Mouse (Mus musculus): ENCODE data around the gene Trim71.

The Trim71 gene

DNA sequence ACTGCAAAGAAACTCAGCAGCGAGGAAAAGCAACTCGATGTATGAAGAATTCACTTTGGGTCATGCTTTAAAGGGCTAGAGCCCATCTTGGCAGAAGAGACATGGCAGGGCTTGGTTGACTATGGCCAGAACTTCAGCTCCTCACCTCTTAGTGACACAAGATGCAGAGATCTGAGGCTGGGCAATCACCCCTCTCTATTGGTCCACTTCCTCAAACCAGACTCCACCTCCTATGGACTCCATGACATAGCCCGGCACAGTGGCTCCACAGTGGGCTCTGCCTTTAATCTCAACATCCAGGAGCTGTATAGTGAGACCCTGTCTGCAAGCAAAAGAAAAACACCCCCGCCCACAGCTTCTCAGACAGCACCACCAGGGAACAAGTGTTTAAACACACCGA is 79.4 kb downstream of the Trim71 start:
- DNase-seq (ENCODE audit: low spot score): no peak

DNA sequence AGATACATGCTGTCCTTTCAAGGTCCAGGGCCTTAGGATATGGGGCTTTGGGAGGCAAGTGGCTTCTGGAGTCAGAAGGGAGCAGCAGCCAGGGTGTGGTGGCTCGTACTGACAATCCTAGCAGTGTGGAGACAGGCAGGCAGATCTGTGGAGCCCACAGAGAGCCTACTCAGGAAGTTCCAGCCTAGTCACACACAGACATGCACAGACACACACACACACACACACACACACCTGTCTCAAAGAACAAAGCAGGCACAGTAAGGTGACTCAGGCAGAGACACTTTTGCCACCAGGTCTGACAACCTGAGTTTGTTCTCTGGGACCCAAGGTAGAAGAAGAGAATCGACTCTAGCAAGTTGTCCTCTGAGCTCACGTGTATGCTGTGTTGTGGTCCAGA is 83.2 kb downstream of the Trim71 start:
- DNase-seq (ENCODE audit: low spot score): no peak

DNA sequence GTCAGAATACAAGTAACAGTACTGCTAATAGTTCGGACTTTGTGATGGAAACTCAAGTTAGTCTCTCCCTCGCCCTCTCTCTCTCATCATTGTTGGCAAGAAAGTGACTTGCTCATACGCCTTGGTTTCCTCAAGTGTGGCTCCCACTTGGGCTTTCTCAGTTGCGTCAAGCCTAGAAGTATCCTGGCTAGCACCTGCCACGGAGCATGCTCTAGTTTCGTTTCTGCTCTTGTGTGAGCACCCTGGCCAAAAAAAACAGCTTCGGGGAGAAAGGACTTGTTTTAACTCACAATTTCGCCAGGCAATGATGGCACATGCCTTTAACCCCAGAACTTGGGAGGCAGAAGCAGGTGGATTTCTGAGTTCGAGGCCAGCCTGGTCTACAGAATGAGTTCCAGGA is 87.2 kb downstream of the Trim71 start:
- DNase-seq (ENCODE audit: low spot score): no peak

DNA sequence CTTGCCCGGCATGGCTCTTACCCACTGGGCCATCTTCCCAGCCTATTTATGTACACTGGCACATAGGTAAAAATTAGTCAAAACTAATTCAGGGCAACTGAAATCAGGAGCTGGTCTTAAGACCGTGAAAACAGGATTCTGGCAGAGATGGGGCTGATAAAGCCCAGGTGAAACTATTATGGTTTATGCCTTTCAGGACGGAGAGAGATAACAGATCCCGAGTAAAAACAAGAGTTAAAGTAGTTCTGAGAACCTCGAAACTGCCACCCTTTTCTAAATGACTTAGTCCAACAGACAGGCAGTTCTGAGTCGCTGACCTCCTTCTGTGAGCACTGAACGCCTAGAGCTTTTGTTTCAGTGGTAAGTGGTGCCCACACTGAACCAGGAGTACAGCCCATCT is 92.3 kb downstream of the Trim71 start:
- no peak for DNase-seq (ENCODE audit: low spot score)

DNA sequence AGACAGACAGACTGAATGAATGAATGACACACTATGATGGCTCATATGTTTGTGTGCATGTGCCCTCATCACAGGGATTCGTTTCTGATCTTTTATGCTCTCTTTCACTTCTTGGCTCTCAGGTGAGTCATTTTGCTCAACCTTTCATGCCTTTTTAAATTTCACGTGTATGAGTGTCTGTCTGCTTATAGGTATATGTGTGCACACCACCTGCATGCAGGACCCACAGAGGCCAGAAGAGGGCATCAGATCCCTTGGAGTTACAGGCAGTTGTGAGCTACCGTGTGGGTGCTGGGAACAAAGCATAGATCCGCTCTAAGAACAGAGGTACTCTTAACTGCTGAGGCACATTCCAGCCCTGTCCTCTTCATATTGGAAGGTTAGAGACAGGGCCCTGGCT is 95.5 kb downstream of the Trim71 start:
- no peak for DNase-seq (ENCODE audit: low spot score)

DNA sequence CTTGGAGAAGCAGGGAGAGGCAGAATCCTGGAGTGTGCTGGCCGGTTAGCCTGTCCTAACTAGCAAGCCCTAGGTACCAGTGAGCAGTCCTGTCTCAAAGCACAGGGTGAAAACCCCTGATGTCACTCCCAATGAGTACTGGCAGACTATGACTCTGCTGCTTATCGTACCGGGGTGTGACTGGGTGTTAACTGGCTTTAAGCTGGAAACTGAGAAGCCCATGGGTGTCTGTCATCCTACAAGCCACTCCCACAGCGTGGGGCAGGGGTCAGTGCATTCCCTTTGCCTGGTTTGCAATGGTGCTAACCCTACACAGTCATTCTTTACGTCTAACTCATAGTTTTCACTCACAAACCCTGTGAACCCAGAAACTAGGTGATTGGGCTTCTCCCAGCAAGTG is 96.0 kb downstream of the Trim71 start:
- DNase-seq (ENCODE audit: low spot score): no peak

DNA sequence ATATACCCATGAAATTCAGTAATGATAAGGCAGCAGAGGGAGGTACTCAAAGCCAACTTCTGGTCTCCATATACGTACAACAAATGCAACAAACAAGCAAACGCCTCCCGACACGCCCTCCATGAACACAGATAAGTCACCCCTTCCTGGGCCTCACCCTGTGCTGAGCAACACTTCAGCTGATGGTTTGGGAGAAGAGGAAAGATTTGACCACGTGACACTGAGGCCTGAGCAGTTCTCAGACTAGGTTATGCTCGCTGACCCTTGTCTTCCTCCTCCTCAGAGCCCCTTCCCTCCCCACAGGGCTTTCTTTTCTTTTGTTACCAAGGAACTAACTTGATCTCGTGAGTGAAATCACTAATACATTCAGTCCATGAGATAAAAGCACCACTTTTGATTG is 97.3 kb downstream of the Trim71 start:
- DNase-seq (ENCODE audit: low spot score): no peak

DNA sequence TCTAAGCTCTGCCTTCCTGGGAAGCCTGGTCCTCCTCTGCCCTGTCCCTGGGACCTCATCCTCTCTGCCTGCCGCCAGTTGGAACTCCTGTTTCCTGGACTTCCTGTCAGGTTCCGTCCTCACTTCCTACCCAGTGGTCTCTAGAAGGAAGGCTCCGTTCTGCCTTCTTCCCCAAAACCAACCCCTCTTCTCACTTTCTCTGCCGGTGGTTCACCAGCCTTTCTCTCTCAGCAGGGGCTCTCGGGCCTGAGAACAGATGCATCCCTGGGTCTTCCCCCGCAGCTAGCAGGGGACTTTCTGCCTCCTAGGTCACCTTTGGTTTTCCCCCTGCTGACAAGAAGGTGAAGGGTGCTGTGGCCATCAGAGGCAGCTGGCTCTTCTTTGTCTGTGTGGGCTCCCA is 98.7 kb downstream of the Trim71 start:
- DNase-seq (ENCODE audit: low spot score): no peak

DNA sequence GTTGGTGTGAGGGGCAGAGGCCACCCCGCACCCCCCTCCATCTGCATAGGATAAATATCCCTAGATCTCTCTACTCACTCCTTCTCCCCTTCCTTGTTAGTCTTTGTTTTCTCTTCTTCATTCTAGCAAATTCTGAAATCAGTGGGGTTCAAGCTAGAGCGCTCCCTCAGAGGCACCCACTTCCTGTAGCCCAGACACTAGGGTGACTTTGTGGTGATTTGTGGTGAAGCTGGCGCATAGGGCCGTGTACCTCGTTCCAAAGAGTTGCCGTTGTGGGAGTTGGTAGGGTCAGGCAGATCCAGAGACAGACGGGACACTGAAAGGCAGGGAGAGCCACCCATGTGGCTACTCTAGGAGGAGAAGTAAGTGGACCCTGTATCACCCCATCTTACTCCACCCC is 101.6 kb downstream of the Trim71 start:
- DNase-seq (ENCODE audit: low spot score): no peak

DNA sequence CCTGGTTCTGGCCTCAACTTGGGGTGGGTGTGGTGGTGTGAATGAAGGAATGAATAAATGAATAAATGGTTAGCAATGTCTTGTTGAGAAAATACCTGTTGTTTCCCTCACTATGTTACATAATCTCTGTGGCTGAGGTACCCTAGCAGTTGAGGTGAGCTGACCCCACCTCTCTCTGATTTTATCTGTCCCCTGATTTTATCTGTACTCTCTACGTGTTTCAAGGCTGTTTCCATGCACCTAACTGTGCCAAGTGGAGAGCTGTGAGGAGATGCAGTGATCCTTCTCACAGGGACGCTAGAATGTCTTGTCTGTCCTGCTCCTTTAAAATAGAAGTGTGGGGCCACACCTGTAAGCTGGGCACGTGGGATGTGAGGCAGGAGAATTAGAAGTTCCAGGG is 105.7 kb downstream of the Trim71 start:
- DNase-seq (ENCODE audit: low spot score): no peak

Measured in spleen, adult 12 weeks (tissue).